Mouse (Mus musculus) MEL (cell line): ENCODE data around the gene Senp1. TPM values are rescaled to one million over a fixed set of nuclear protein-coding genes. Genes with fewer than 3 reads are reported as not detected.

Source experiments
- DNase-seq: peaks from one replicate; pipeline ENCODE4 v3.0.0; 2011; ENCODE audit warnings: low read depth, low spot score
- H3K27ac ChIP-seq: 2 replicates; pipeline ENCODE4 v1.5.1; 2012; ENCODE audit warnings: low read depth, mild to moderate bottlenecking, control low read depth, low read length, moderate library complexity; ENCODE audit not compliant: control insufficient read depth
- H3K27me3 ChIP-seq, 2 experiments: fragments of 150-350 bp in 1 of 2; sonication (generic) in 1 of 2; 2 replicates each; pipeline ENCODE4 v1.6.1; 2012; ENCODE audit warnings: low read length in 2 of 2, mild to moderate bottlenecking in 2 of 2, improper control_type of control experiment in 1 of 2, moderate library complexity in 1 of 2; ENCODE audit not compliant: insufficient read depth in 2 of 2, control insufficient read depth in 1 of 2
- H3K36me3 ChIP-seq, 2 experiments: 2 replicates each; pipeline ENCODE4 v1.6.1; 2012 to 2014; ENCODE audit warnings: low read length in 2 of 2, improper control_type of control experiment in 1 of 2, inconsistent platforms in 1 of 2, mild to moderate bottlenecking in 1 of 2; ENCODE audit not compliant: insufficient read depth in 2 of 2, control insufficient read depth in 1 of 2
- H3K4me1 ChIP-seq, 2 experiments: fragments of 150-350 bp in 1 of 2; sonication (generic) in 1 of 2; 2 replicates each; pipeline ENCODE4 v1.6.1; 2012; ENCODE audit warnings: low read length in 2 of 2, improper control_type of control experiment in 1 of 2, mild to moderate bottlenecking in 1 of 2; ENCODE audit not compliant: insufficient read depth in 2 of 2, control insufficient read depth in 1 of 2
- H3K4me3 ChIP-seq, 2 experiments: fragments of 150-350 bp in 1 of 2; sonication (generic) in 1 of 2; 2 replicates each; pipeline ENCODE4 v1.5.1; 2012; ENCODE audit warnings: low read depth in 2 of 2, low read length in 2 of 2, mild to moderate bottlenecking in 2 of 2, moderate library complexity in 2 of 2, control low read depth in 1 of 2, improper control_type of control experiment in 1 of 2; ENCODE audit not compliant: control insufficient read depth in 1 of 2, insufficient read depth in 1 of 2
- H3K79me2 ChIP-seq: 2 replicates; pipeline ENCODE4 v1.6.1; 2012; ENCODE audit warnings: mild to moderate bottlenecking, low read length, moderate library complexity; ENCODE audit not compliant: control insufficient read depth, poor library complexity, insufficient read depth
- H3K9ac ChIP-seq: 2 replicates; pipeline ENCODE4 v1.6.1; 2012; ENCODE audit warnings: low read depth, mild to moderate bottlenecking, control low read depth, low read length, moderate library complexity; ENCODE audit not compliant: control insufficient read depth, poor library complexity, severe bottlenecking
- H3K9me3 ChIP-seq: fragments of 150-350 bp; sonication (generic); replicated peaks from 2 replicates; pipeline ENCODE4 v1.6.1; 2012; ENCODE audit warnings: mild to moderate bottlenecking, low read length, improper control_type of control experiment, moderate library complexity; ENCODE audit not compliant: insufficient read depth
- BHLHE40 ChIP-seq: IDR thresholded peaks from 2 replicates; pipeline ENCODE4 v1.6.1; 2012; ENCODE audit warnings: low read depth, mild to moderate bottlenecking, inconsistent platforms, low read length, improper control_type of control experiment, borderline replicate concordance
- ELF1 ChIP-seq: IDR thresholded peaks from 2 replicates; pipeline ENCODE4 v1.6.1; 2014; ENCODE audit warnings: low read depth, mild to moderate bottlenecking, inconsistent platforms, low read length, improper control_type of control experiment, moderate library complexity
- EP300 ChIP-seq, 2 experiments: IDR thresholded peaks; 2 replicates each; pipeline ENCODE4 v1.6.1; 2011; ENCODE audit warnings: improper control_type of control experiment in 2 of 2, low read length in 2 of 2, low read depth in 1 of 2, mild to moderate bottlenecking in 1 of 2
- GATA1 ChIP-seq: IDR thresholded peaks from 2 replicates; pipeline ENCODE4 v1.6.1; 2011; ENCODE audit warnings: low read depth, low read length, improper control_type of control experiment
- KAT2A ChIP-seq: conservative IDR thresholded peaks from 2 replicates; pipeline ENCODE4 v1.6.1; 2012; ENCODE audit warnings: low read depth, low read length, improper control_type of control experiment, inconsistent platforms
- MAX ChIP-seq: IDR thresholded peaks from 2 replicates; pipeline ENCODE4 v1.6.1; 2011; ENCODE audit warnings: low read length, improper control_type of control experiment
- MAZ ChIP-seq: IDR thresholded peaks from 2 replicates; pipeline ENCODE4 v1.6.1; 2012; ENCODE audit warnings: low read depth, mild to moderate bottlenecking, inconsistent platforms, low read length, improper control_type of control experiment
- MYB ChIP-seq: IDR thresholded peaks from 2 replicates; pipeline ENCODE4 v1.6.1; 2011; ENCODE audit warnings: mild to moderate bottlenecking, low read depth, low read length, improper control_type of control experiment
- MYC ChIP-seq: IDR thresholded peaks from 2 replicates; pipeline ENCODE4 v1.6.1; 2011; ENCODE audit warnings: low read depth, mild to moderate bottlenecking, low read length, improper control_type of control experiment, moderate library complexity
- NELFE ChIP-seq: IDR thresholded peaks from 2 replicates; pipeline ENCODE4 v1.6.1; 2011; ENCODE audit warnings: low read depth, low read length, improper control_type of control experiment
- NRF1 ChIP-seq: IDR thresholded peaks from 2 replicates; pipeline ENCODE4 v1.6.1; 2014; ENCODE audit warnings: low read depth, mild to moderate bottlenecking, inconsistent platforms, low read length, improper control_type of control experiment, moderate library complexity; ENCODE audit not compliant: poor library complexity, insufficient read depth, severe bottlenecking
- POLR2A ChIP-seq, 2 experiments: IDR thresholded peaks; 2 replicates each; pipeline ENCODE4 v1.6.1; 2011 to 2012; ENCODE audit warnings: low read length in 2 of 2, mild to moderate bottlenecking in 2 of 2, control low read depth in 1 of 2, improper control_type of control experiment in 1 of 2, low read depth in 1 of 2, moderate library complexity in 1 of 2; ENCODE audit not compliant: control insufficient read depth in 1 of 2, insufficient read depth in 1 of 2, poor library complexity in 1 of 2
- POLR2AphosphoS2 ChIP-seq: IDR thresholded peaks from 2 replicates; pipeline ENCODE4 v1.6.1; 2011; ENCODE audit warnings: low read length, improper control_type of control experiment
- POLR2AphosphoS5 ChIP-seq: IDR thresholded peaks from 2 replicates; pipeline ENCODE4 v1.6.1; 2012; ENCODE audit warnings: low read depth, borderline replicate concordance, mild to moderate bottlenecking, inconsistent platforms, low read length, moderate library complexity, mixed read lengths
- RAD21 ChIP-seq: IDR thresholded peaks from 2 replicates; pipeline ENCODE4 v1.6.1; 2011; ENCODE audit warnings: mild to moderate bottlenecking, low read depth, low read length, improper control_type of control experiment
- RCOR1 ChIP-seq: IDR thresholded peaks from 2 replicates; pipeline ENCODE4 v1.6.1; 2012; ENCODE audit warnings: low read depth, mild to moderate bottlenecking, inconsistent platforms, low read length, improper control_type of control experiment
- SIN3A ChIP-seq: IDR thresholded peaks from 2 replicates; pipeline ENCODE4 v1.6.1; 2012; ENCODE audit warnings: low read length, improper control_type of control experiment, inconsistent platforms
- SMC3 ChIP-seq: IDR thresholded peaks from 2 replicates; pipeline ENCODE4 v1.6.1; 2011; ENCODE audit warnings: low read depth, low read length, improper control_type of control experiment
- TBP ChIP-seq: IDR thresholded peaks from 2 replicates; pipeline ENCODE4 v1.8.0; 2011; ENCODE audit warnings: low read depth, low read length, improper control_type of control experiment
- TCF12 ChIP-seq: IDR thresholded peaks from 2 replicates; pipeline ENCODE4 v1.6.1; 2014; ENCODE audit warnings: low read depth, mild to moderate bottlenecking, inconsistent platforms, low read length, improper control_type of control experiment, moderate library complexity
- UBTF ChIP-seq: IDR thresholded peaks from 2 replicates; pipeline ENCODE4 v1.6.1; 2012; ENCODE audit warnings: low read depth, mild to moderate bottlenecking, inconsistent platforms, low read length, improper control_type of control experiment, moderate library complexity, borderline replicate concordance; ENCODE audit not compliant: insufficient read depth
- USF1 ChIP-seq: IDR thresholded peaks from 2 replicates; pipeline ENCODE4 v1.6.1; 2014; ENCODE audit warnings: low read depth, mild to moderate bottlenecking, inconsistent platforms, low read length, improper control_type of control experiment, moderate library complexity
- USF2 ChIP-seq, 2 experiments: IDR thresholded peaks; 2 replicates each; pipeline ENCODE4 v1.6.1; 2011 to 2012; ENCODE audit warnings: improper control_type of control experiment in 2 of 2, low read length in 2 of 2, borderline replicate concordance in 1 of 2, inconsistent platforms in 1 of 2, low read depth in 1 of 2, mild to moderate bottlenecking in 1 of 2; ENCODE audit not compliant: insufficient read depth in 1 of 2
- ZC3H11A ChIP-seq: IDR thresholded peaks from 2 replicates; pipeline ENCODE4 v1.6.1; 2012; ENCODE audit warnings: low read depth, mild to moderate bottlenecking, inconsistent platforms, low read length, improper control_type of control experiment
- ZMIZ1 ChIP-seq: IDR thresholded peaks from 2 replicates; pipeline ENCODE4 v1.6.1; 2012; ENCODE audit warnings: low read depth, mild to moderate bottlenecking, inconsistent platforms, low read length, improper control_type of control experiment, moderate library complexity
- ZNF384 ChIP-seq: IDR thresholded peaks from 2 replicates; pipeline ENCODE4 v1.6.1; 2012; ENCODE audit warnings: low read depth, mild to moderate bottlenecking, inconsistent platforms, low read length, improper control_type of control experiment
- polyA plus RNA-seq, 2 experiments: library from polyadenylated mRNA; stranded (reverse) in 1 of 2; unstranded in 1 of 2; fragments of >175 nt in 1 of 2; fragments of >200 nt in 1 of 2; gene quantifications; 2 replicates each; pipeline versions ENCODE4 v1.2.1 to v1.2.4; 2012; ENCODE audit warnings: low replicate concordance in 2 of 2, low read depth in 1 of 2; ENCODE audit not compliant: insufficient read length in 2 of 2, insufficient read depth in 1 of 2, missing spikeins in 1 of 2
- total RNA-seq: library from RNA; depleted of rRNA; stranded (reverse); fragments of 300-350 nt; gene quantifications from 2 replicates; pipeline ENCODE4 v1.2.3, GENCODE M21; 2012

Senp1 gene
- total and polyA plus RNA-seq, 3 experiments = 34.1 to 96.5 TPM; not detected in 1

GRCm38 (mm10) chr15:98068506-98068905 lies 25.0 kb downstream of the Senp1 start:
- no peak for TF ChIP-seq TBP
- TF ChIP-seq ZNF384 = no peak
- no peak for TF ChIP-seq RAD21
- TF ChIP-seq ZMIZ1 = no peak
- TF ChIP-seq POLR2AphosphoS2 = no peak
- no peak for TF ChIP-seq ZC3H11A
- no peak for TF ChIP-seq ELF1
- no peak for TF ChIP-seq SIN3A
- no peak for TF ChIP-seq GATA1
- TF ChIP-seq POLR2A (IDR thresholded peaks at IDR 0.05; ENCODE audit: control insufficient read depth in 1 of 2, insufficient read depth in 1 of 2, low read depth in 1 of 2, low read length in 2 of 2, poor library complexity in 1 of 2) = no peak
- no peak for TF ChIP-seq USF1
- H3K36me3 ChIP-seq = peaks cover 0 to 70% of the 10 kb centered on the region in 2 experiments; a peak in 2 of 4 replicates
- no peak overlapping the region for H3K27ac ChIP-seq
- no peaks in the 10 kb centered on the region for H3K4me1 ChIP-seq
- no peaks in the 10 kb centered on the region for H3K79me2 ChIP-seq
- no peaks in the 10 kb centered on the region for H3K9me3 ChIP-seq
- H3K9ac ChIP-seq = no peak overlapping the region
- H3K4me3 ChIP-seq = no peak overlapping the region
- no peaks in the 10 kb centered on the region for H3K27me3 ChIP-seq
- DNase-seq = no peak

- H3K79me2 ChIP-seq = no peaks in the 10 kb centered on the region
- H3K9ac ChIP-seq = no peak overlapping the region
- no peak overlapping the region for H3K4me3 ChIP-seq
- peaks cover 0 to 70% of the 10 kb centered on the region in 2 experiments; a peak in 2 of 4 replicates for H3K36me3 ChIP-seq
- H3K9me3 ChIP-seq = no peaks in the 10 kb centered on the region
- DNase-seq = no peak
- H3K27me3 ChIP-seq = no peaks in the 10 kb centered on the region
- no peak for TF ChIP-seq KAT2A
- no peak for TF ChIP-seq NRF1
- TF ChIP-seq MAX = no peak
- TF ChIP-seq SMC3 = no peak
- TF ChIP-seq RAD21 = no peak
- TF ChIP-seq RCOR1 = no peak
- TF ChIP-seq MYC = no peak
- TF ChIP-seq MYB = no peak
- TF ChIP-seq NELFE = no peak
- TF ChIP-seq EP300 (IDR thresholded peaks at IDR 0.05; ENCODE audit: low read depth in 1 of 2, low read length in 2 of 2) = no peak
- TF ChIP-seq USF2 (IDR thresholded peaks at IDR 0.05; ENCODE audit: borderline replicate concordance in 1 of 2, insufficient read depth in 1 of 2, low read depth in 1 of 2, low read length in 2 of 2) = no peak
- TF ChIP-seq GATA1 = no peak
- no peak for TF ChIP-seq BHLHE40
- no peak for TF ChIP-seq MAZ
- no peak for TF ChIP-seq TBP
- TF ChIP-seq UBTF = no peak
- no peak for TF ChIP-seq POLR2AphosphoS5
- TF ChIP-seq USF1 = no peak
- no peak for TF ChIP-seq TCF12
- no peaks in the 10 kb centered on the region for H3K4me1 ChIP-seq
- no peak overlapping the region for H3K27ac ChIP-seq
These were observed 26.1 kb downstream of the Senp1 start for GRCm38 (mm10) chr15:98067492-98067891.
